Mouse (Mus musculus): ENCODE results near the gene C3.

C3 gene

GRCm38 (mm10) chr17:57249186-57250181 is 21.5 kb upstream of the C3 start, which contains the start of gene Trip10:
Gene Trip10 (plus strand): TSS chr17:57249455.
- peak; percentile 97 to 99 for DNase-seq

- peak in 1 of 2 experiments; percentile 53 for DNase-seq
These were observed 20.8 kb upstream of the C3 start for GRCm38 (mm10) chr17:57248771-57249170.

- peak; percentile 90 to 94 for DNase-seq
These were observed 20.3 kb upstream of the C3 start, which contains the start of gene Gpr108 for GRCm38 (mm10) chr17:57248201-57248699. Gene Gpr108 (minus strand): TSS chr17:57248446.

GRCm38 (mm10) chr17:57247393-57248200 is 19.7 kb upstream of the C3 start:
- peak; percentile 93 to 97 for DNase-seq

GRCm38 (mm10) chr17:57246663-57247392 is 18.9 kb upstream of the C3 start:
- DNase-seq, result no peak

GRCm38 (mm10) chr17:57245311-57245929 is 17.5 kb upstream of the C3 start:
- DNase-seq, result no peak

GRCm38 (mm10) chr17:57243650-57244370 is 15.9 kb upstream of the C3 start:
- no peak for DNase-seq

GRCm38 (mm10) chr17:57237181-57237580 is 9.2 kb upstream of the C3 start:
- DNase-seq, result no peak

- peak in 1 of 2 experiments; percentile 60 for DNase-seq
These were observed 7.9 kb upstream of the C3 start for GRCm38 (mm10) chr17:57235803-57236202.

- peak; percentile 59 to 84 for DNase-seq
These were observed 6.5 kb upstream of the C3 start for GRCm38 (mm10) chr17:57234254-57234928.

- DNase-seq, result peak; percentile 84 to 95
These were observed 5.1 kb upstream of the C3 start for GRCm38 (mm10) chr17:57233038-57233437.

- peak in 1 of 2 experiments; percentile 19 for DNase-seq
These were observed 4.3 kb upstream of the C3 start for GRCm38 (mm10) chr17:57232200-57232599.

GRCm38 (mm10) chr17:57231321-57231771 is 3.4 kb upstream of the C3 start:
- DNase-seq, result peak in 1 of 2 experiments; percentile 65

GRCm38 (mm10) chr17:57230728-57231125 is 2.8 kb upstream of the C3 start:
- DNase-seq, result peak; percentile 65 to 78

- DNase-seq, result peak in 1 of 2 experiments; percentile 61
These were observed 2.2 kb upstream of the C3 start for GRCm38 (mm10) chr17:57229851-57230727.

GRCm38 (mm10) chr17:57228873-57229272 is 937 bp upstream of the C3 start:
- DNase-seq, result no peak

GRCm38 (mm10) chr17:57227468-57227867 is 468 bp downstream of the C3 start:
- DNase-seq, result peak in 1 of 2 experiments; percentile 14

- no peak for DNase-seq
These were observed 4.6 kb downstream of the C3 start for GRCm38 (mm10) chr17:57223313-57223712.

- peak in 1 of 2 experiments; percentile 14 for DNase-seq
These were observed 6.0 kb downstream of the C3 start for GRCm38 (mm10) chr17:57221911-57222310.

Measured in kidney, postnatal 25 days (tissue).